Mouse (Mus musculus): ENCODE measurements around the gene A430005L14Rik.

- no peak for TF ChIP-seq EP300 (IDR thresholded peaks at IDR 0.05; ENCODE audit: insufficient read depth, low read depth, low read length)
- TF ChIP-seq POLR2A (IDR thresholded peaks at IDR 0.05; ENCODE audit: insufficient read depth, low read length), result no peak
- no peak for TF ChIP-seq CTCF (IDR thresholded peaks at IDR 0.05; ENCODE audit: low read depth, low read length)
Measured at GRCm38 (mm10) chr4:154007759-154008158, 50.7 kb downstream of the A430005L14Rik start.

All from ES-Bruce4 (cell line).